Mouse (Mus musculus): ENCODE results near the gene Prkar1a. TPM values are rescaled to one million over a fixed set of nuclear protein-coding genes. Genes with fewer than 3 reads are reported as not detected.

Gene Prkar1a
- polyA plus RNA-seq, 1 experiment from 2014 or later, result 473 TPM

- H3K27me3 ChIP-seq, result peaks cover 30% of the 10 kb centered on the region
- 85% methylated on average over 15 of the region's 15 CpGs for WGBS
Measured at GRCm38 (mm10) chr11:109717966-109718895, 69.0 kb downstream of the Prkar1a start.

More at GRCm38 (mm10) chr11:109717966-109718895, 69.0 kb downstream of the Prkar1a start:
- Histone ChIP-seq H3K4me3 (no peak overlapping the region), H3K4me2 (no peak overlapping the region), H3K9me3 (no peaks in the 10 kb centered on the region), H3K27ac (no peak overlapping the region), H3K9ac (no peak overlapping the region), H3K4me1 (replicated peaks) (peaks cover 22% of the 10 kb centered on the region), H3K36me3 (no peaks in the 10 kb centered on the region)
- no peak for ATAC-seq (ENCODE audit: low FRiP score)

Other genes with a start within 250 kb of the Prkar1a start
- gene 9930022D16Rik, start 235.5 kb upstream of the Prkar1a start, polyA plus RNA-seq (2015; fragmentation: Nextera tagmentation; extraction: Ambion mirVana), result not detected in 2 replicates
- 54.8 and 57.0 TPM in 2 replicates for gene Amz2, start 223.5 kb upstream of the Prkar1a start, polyA plus RNA-seq (2015; fragmentation: Nextera tagmentation; extraction: Ambion mirVana)
- 5.0 and 8.9 TPM in 2 replicates for gene Arsg, start 176.0 kb upstream of the Prkar1a start, polyA plus RNA-seq (2015; fragmentation: Nextera tagmentation; extraction: Ambion mirVana)
- gene Slc16a6, start 175.8 kb upstream of the Prkar1a start, polyA plus RNA-seq (2015; fragmentation: Nextera tagmentation; extraction: Ambion mirVana), result 4.1 and 6.3 TPM in 2 replicates
- gene Wipi1, start 37.4 kb upstream of the Prkar1a start, polyA plus RNA-seq (2015; fragmentation: Nextera tagmentation; extraction: Ambion mirVana), result 17.8 and 18.2 TPM in 2 replicates
- gene Fam20a, start 72.9 kb downstream of the Prkar1a start, polyA plus RNA-seq (2015; fragmentation: Nextera tagmentation; extraction: Ambion mirVana), result 2.4 and 4.0 TPM in 2 replicates
- not detected in 2 replicates for gene 1700012B07Rik, start 178.6 kb downstream of the Prkar1a start, polyA plus RNA-seq (2015; fragmentation: Nextera tagmentation; extraction: Ambion mirVana)

Measured in hindbrain, embryonic 13.5 days (tissue).